In genomic region chr12:24877231-24877630, GRCm38 (mm10) we compare ENCODE assay signal across 17 mouse cellular contexts. TPM values are rescaled to one million over a fixed set of nuclear protein-coding genes. Genes with fewer than 3 reads are reported as not detected.
DNase-seq lines count a peak whose midpoint lies in the region; ATAC-seq and TF ChIP-seq lines count a peak whose summit lies in the region.
"Had no signal": no experiment of that assay in that cellular context is flagged by ENCODE, and none has a peak within 500 bp of the region (broad histone marks: within the 10 kb centered on the region; RNA-seq: fewer than 3 reads in every experiment).

No protein-coding gene starts in this region.

- TF ChIP-seq CTCF in lung, adult 2 months (IDR thresholded peaks at IDR 0.05; ENCODE audit: insufficient read depth, low read length) = no peak
- no peak for TF ChIP-seq CTCF in lung, postnatal 0 days (IDR thresholded peaks at IDR 0.05)

- no peaks in the 10 kb centered on the region for H3K27me3 ChIP-seq in embryonic facial prominence, embryonic 11.5 days (ENCODE audit: control insufficient read depth, insufficient read depth, low read length)
- no peaks in the 10 kb centered on the region for H3K27me3 ChIP-seq in limb, embryonic 10.5 days (ENCODE audit: low read depth, poor library complexity, severe bottlenecking)
- no peaks in the 10 kb centered on the region for H3K27me3 ChIP-seq in lung, postnatal 0 days (replicated peaks; ENCODE audit: insufficient read depth, low read length)
- H3K27me3 ChIP-seq: heart, embryonic 15.5 days; midbrain, embryonic 12.5 days; neural tube, embryonic 12.5 days; Patski had no signal

- H3K4me3 ChIP-seq in lung, adult 2 months (replicated peaks; ENCODE audit: extremely low read depth, low read depth, low read length) = peak overlapping the region; percentile 27
- H3K4me3 ChIP-seq in embryonic facial prominence, embryonic 11.5 days (ENCODE audit: low read depth, low read length) = no peak overlapping the region
- H3K4me3 ChIP-seq in limb, embryonic 10.5 days = no peak overlapping the region
- no peak overlapping the region for H3K4me3 ChIP-seq in lung, postnatal 0 days (ENCODE audit: low read depth, low read length)
- H3K4me3 ChIP-seq: heart, embryonic 15.5 days; midbrain, embryonic 12.5 days; neural tube, embryonic 12.5 days had no signal

- no peak overlapping the region for H3K4me2 ChIP-seq in embryonic facial prominence, embryonic 11.5 days (ENCODE audit: low read depth, low read length)
- peak overlapping the region; percentile 28; the same call in 1 of the 2 replicates for H3K4me2 ChIP-seq in lung, postnatal 0 days (replicated peaks; ENCODE audit: low read depth, low read length)
- H3K4me2 ChIP-seq: heart, embryonic 15.5 days; midbrain, embryonic 12.5 days; neural tube, embryonic 12.5 days had no signal

- no peaks in the 10 kb centered on the region for H3K9me3 ChIP-seq in embryonic facial prominence, embryonic 11.5 days (replicated peaks; ENCODE audit: control insufficient read depth, low read length)
- H3K9me3 ChIP-seq in limb, embryonic 10.5 days (replicated peaks) = no peaks in the 10 kb centered on the region
- H3K9me3 ChIP-seq in lung, postnatal 0 days (ENCODE audit: low read length) = no peaks in the 10 kb centered on the region
- H3K9me3 ChIP-seq: heart, embryonic 15.5 days; midbrain, embryonic 12.5 days; neural tube, embryonic 12.5 days had no signal

- no peak overlapping the region for H3K27ac ChIP-seq in embryonic facial prominence, embryonic 11.5 days (replicated peaks; ENCODE audit: low read depth, low read length)
- 0 out of 2 replicates have a peak overlapping the region, but pooled peaks have one; percentile 23 for H3K27ac ChIP-seq in limb, embryonic 10.5 days
- peak overlapping the region; percentile 69 for H3K27ac ChIP-seq in lung, postnatal 0 days (ENCODE audit: low read length)
- H3K27ac ChIP-seq: heart, embryonic 15.5 days; midbrain, embryonic 12.5 days; neural tube, embryonic 12.5 days had no signal

- no peaks in the 10 kb centered on the region for H3K36me3 ChIP-seq in embryonic facial prominence, embryonic 11.5 days (replicated peaks; ENCODE audit: control insufficient read depth, insufficient read depth, low read depth, low read length)
- H3K36me3 ChIP-seq in limb, embryonic 10.5 days = no peaks in the 10 kb centered on the region
- no peaks in the 10 kb centered on the region for H3K36me3 ChIP-seq in lung, postnatal 0 days (ENCODE audit: insufficient read depth, low read length)
- H3K36me3 ChIP-seq: heart, embryonic 15.5 days; neural tube, embryonic 12.5 days had no signal

- no peak for DNase-seq in lung, adult 2 months
- DNase-seq in lung, postnatal 14 days = no peak
- DNase-seq in embryonic facial prominence, embryonic 11.5 days (ENCODE audit: low spot score) = peak; percentile 9
- no peak for DNase-seq in limb, embryonic 10.5 days (ENCODE audit: low spot score)
- peak; percentile 63 for DNase-seq in lung, postnatal 0 days (ENCODE audit: low spot score)
- DNase-seq in cerebellum, postnatal 10 days = no peak
- no peak for DNase-seq in natural killer cell, adult 2 months (ENCODE audit: low spot score in 2 of 2)
- no peak for DNase-seq in left cerebral cortex, adult 18-20 months (ENCODE audit: low spot score in 2 of 2)
- DNase-seq: adrenal gland, postnatal 10 days; gastrocnemius, postnatal 25 days; kidney, postnatal 4 days; thymus, postnatal 4 days had no signal

- H3K4me1 ChIP-seq in lung, adult 2 months (ENCODE audit: control insufficient read depth, insufficient read depth, low read length) = peaks cover 6% of the 10 kb centered on the region; the same call in 1 of the 2 replicates
- H3K4me1 ChIP-seq in embryonic facial prominence, embryonic 11.5 days (ENCODE audit: control insufficient read depth, insufficient read depth, low read length) = peaks cover 2% of the 10 kb centered on the region; the same call in 1 of the 2 replicates
- H3K4me1 ChIP-seq in limb, embryonic 10.5 days = peaks cover 29% of the 10 kb centered on the region
- H3K4me1 ChIP-seq in lung, postnatal 0 days (ENCODE audit: insufficient read depth, low read depth, low read length) = peaks cover 16% of the 10 kb centered on the region; the same call in 1 of the 2 replicates

- ATAC-seq in embryonic facial prominence, embryonic 11.5 days (replicated peaks; ENCODE audit: insufficient number of reproducible peaks, low FRiP score, low TSS enrichment, low read depth) = no peak
- peak; percentile 54 for ATAC-seq in lung, postnatal 0 days
- ATAC-seq: forebrain, embryonic 16.5 days; Patski had no signal

- no peak for TF ChIP-seq EP300 in lung, postnatal 0 days (IDR thresholded peaks at IDR 0.05)

- no peak for TF ChIP-seq POLR2A in lung, adult 2 months (IDR thresholded peaks at IDR 0.05; ENCODE audit: borderline replicate concordance, extremely low read depth, low read depth, low read length)

- WGBS in lung, adult 2 months = 29% methylated on average over 7 of the region's 7 CpGs
- WGBS in embryonic facial prominence, embryonic 11.5 days = 54% methylated on average over 7 of the region's 7 CpGs
- 79% methylated on average over 7 of the region's 7 CpGs for WGBS in limb, embryonic 10.5 days
- WGBS in lung, postnatal 0 days = 16% methylated on average over 7 of the region's 7 CpGs

- no peak overlapping the region for H3K9ac ChIP-seq in embryonic facial prominence, embryonic 11.5 days (replicated peaks; ENCODE audit: low read length)
- H3K9ac ChIP-seq in lung, postnatal 0 days (replicated peaks; ENCODE audit: low read depth) = peak overlapping the region; percentile 8; the same call in 1 of the 2 replicates
- H3K9ac ChIP-seq: heart, embryonic 15.5 days; midbrain, embryonic 12.5 days; neural tube, embryonic 12.5 days had no signal

RNA-seq across cellular contexts. Expression of gene Mboat2, which starts 46.6 kb away (rescaled TPM):
- polyA plus RNA-seq in lung, adult 2 months (2012; rRNA removed) = 3.0 and 4.0 TPM in 2 replicates
- 53.0 and 58.2 TPM in 2 replicates for polyA plus RNA-seq in embryonic facial prominence, embryonic 11.5 days (2014; fragmentation: Nextera tagmentation; extraction: Ambion mirVana)
- polyA plus RNA-seq in limb, embryonic 10.5 days (2016; fragmentation: Nextera tagmentation; extraction: Ambion mirVana) = 42.5 and 49.6 TPM in 2 replicates
- polyA plus RNA-seq in lung, postnatal 0 days (2015; fragmentation: Nextera tagmentation; extraction: Ambion mirVana) = 32.1 and 36.0 TPM in 2 replicates
- total RNA-seq in left cerebral cortex, adult 18-20 months (2021) = 10 to 100 TPM; 85.0 to 94.7 TPM

Comparison
In these comparisons a context has a peak if more than half of its experiments do, and no peak if none do; other contexts are left out.
1. DNase-seq: peak in embryonic facial prominence, embryonic 11.5 days (single experiment) and lung, postnatal 0 days (single experiment); none in lung, adult 2 months (single experiment), lung, postnatal 14 days (single experiment), limb, embryonic 10.5 days (single experiment), cerebellum, postnatal 10 days (0 of 2), natural killer cell, adult 2 months (0 of 2) and left cerebral cortex, adult 18-20 months (0 of 2).